Mouse (Mus musculus): Measurements from ENCODE around the gene Gtf2ird2.

GRCm38 (mm10) chr5:134168033-134168432 is 15.8 kb upstream of the Gtf2ird2 start:
- TF ChIP-seq CTCF (IDR thresholded peaks at IDR 0.05; ENCODE audit: borderline replicate concordance, control insufficient read depth, extremely low read depth, insufficient read depth, low read length, poor library complexity), result no peak
- TF ChIP-seq POLR2A (IDR thresholded peaks at IDR 0.05; ENCODE audit: control insufficient read depth, extremely low read depth, insufficient read depth, low read length, poor library complexity), result no peak

All from thymus, adult 2 months (tissue).